Mouse (Mus musculus): ENCODE results near the gene Rbm20. TPM values are rescaled to one million over a fixed set of nuclear protein-coding genes. Genes with fewer than 3 reads are reported as not detected.
A peak's percentile ranks its signal among the peaks of the same experiment; 100 is the strongest.
"Not testable (repeated sequence)": the region's sequence is repeated elsewhere in the genome, so short reads cannot be mapped to it uniquely, and the experiment has no call there.

Gene Rbm20
- polyA plus RNA-seq, 1 experiment from 2014 or later = 52.0 TPM

GRCm38 (mm10) chr19:53800365-53800999 is 123.4 kb downstream of the Rbm20 start:
- no peak for ATAC-seq (ENCODE audit: insufficient number of reproducible peaks, insufficient read depth, low FRiP score, low read depth)
- H3K27ac ChIP-seq (replicated peaks in 1 of 2; ENCODE audit: control insufficient read depth in 1 of 2, insufficient read depth in 1 of 2, low read depth in 2 of 2, low read length in 2 of 2) = peak overlapping the region; percentile 90 to 96
- peak overlapping the region; percentile 8; the same call in 1 of the 2 replicates for H3K4me2 ChIP-seq (ENCODE audit: low read length)
- H3K4me3 ChIP-seq (ENCODE audit: control insufficient read depth in 1 of 2, insufficient read depth in 1 of 2, low read depth in 1 of 2, low read length in 2 of 2) = no peak overlapping the region
- no peaks in the 10 kb centered on the region for H3K27me3 ChIP-seq (ENCODE audit: control insufficient read depth, insufficient read depth, low read length)
- WGBS = 52% methylated on average over 15 of the region's 15 CpGs
- peaks cover 50 to 89% of the 10 kb centered on the region in 2 experiments for H3K4me1 ChIP-seq (ENCODE audit: control insufficient read depth in 2 of 2, insufficient read depth in 2 of 2, low read length in 2 of 2)
- H3K9ac ChIP-seq (ENCODE audit: low read length) = peak overlapping the region; percentile 61
- no peaks in the 10 kb centered on the region for H3K9me3 ChIP-seq (ENCODE audit: control insufficient read depth, low read length)
- H3K36me3 ChIP-seq (ENCODE audit: control insufficient read depth, insufficient read depth, low read length) = no peaks in the 10 kb centered on the region

GRCm38 (mm10) chr19:53801380-53801779 is 124.3 kb downstream of the Rbm20 start:
- peaks cover 53 to 89% of the 10 kb centered on the region in 2 experiments for H3K4me1 ChIP-seq (ENCODE audit: control insufficient read depth in 2 of 2, insufficient read depth in 2 of 2, low read length in 2 of 2)
- peak overlapping the region; percentile 90 to 96 for H3K27ac ChIP-seq (replicated peaks in 1 of 2; ENCODE audit: control insufficient read depth in 1 of 2, insufficient read depth in 1 of 2, low read depth in 2 of 2, low read length in 2 of 2)
- no peaks in the 10 kb centered on the region for H3K9me3 ChIP-seq (ENCODE audit: control insufficient read depth, low read length)
- no peaks in the 10 kb centered on the region for H3K27me3 ChIP-seq (ENCODE audit: control insufficient read depth, insufficient read depth, low read length)
- peak overlapping the region; percentile 48 for H3K4me2 ChIP-seq (ENCODE audit: low read length)
- H3K4me3 ChIP-seq (ENCODE audit: control insufficient read depth in 1 of 2, insufficient read depth in 1 of 2, low read depth in 1 of 2, low read length in 2 of 2) = no peak overlapping the region
- 41% methylated on average over 5 of the region's 5 CpGs for WGBS
- H3K9ac ChIP-seq (ENCODE audit: low read length) = peak overlapping the region; percentile 61
- no peak for ATAC-seq (ENCODE audit: insufficient number of reproducible peaks, insufficient read depth, low FRiP score, low read depth)
- no peaks in the 10 kb centered on the region for H3K36me3 ChIP-seq (ENCODE audit: control insufficient read depth, insufficient read depth, low read length)

- H3K4me2 ChIP-seq (ENCODE audit: low read length) = peak overlapping the region; percentile 48
- H3K9ac ChIP-seq (ENCODE audit: low read length) = peak overlapping the region; percentile 61
- peak; percentile 87 for ATAC-seq (ENCODE audit: insufficient number of reproducible peaks, insufficient read depth, low FRiP score, low read depth)
- 22% methylated on average over 11 of the region's 11 CpGs for WGBS
- peak overlapping the region; percentile 90 to 96 for H3K27ac ChIP-seq (replicated peaks in 1 of 2; ENCODE audit: control insufficient read depth in 1 of 2, insufficient read depth in 1 of 2, low read depth in 2 of 2, low read length in 2 of 2)
- peaks cover 55 to 88% of the 10 kb centered on the region in 2 experiments for H3K4me1 ChIP-seq (ENCODE audit: control insufficient read depth in 2 of 2, insufficient read depth in 2 of 2, low read length in 2 of 2)
- H3K9me3 ChIP-seq (ENCODE audit: control insufficient read depth, low read length) = no peaks in the 10 kb centered on the region
- no peaks in the 10 kb centered on the region for H3K27me3 ChIP-seq (ENCODE audit: control insufficient read depth, insufficient read depth, low read length)
- no peaks in the 10 kb centered on the region for H3K36me3 ChIP-seq (ENCODE audit: control insufficient read depth, insufficient read depth, low read length)
- no peak overlapping the region for H3K4me3 ChIP-seq (ENCODE audit: control insufficient read depth in 1 of 2, insufficient read depth in 1 of 2, low read depth in 1 of 2, low read length in 2 of 2)
Measured at GRCm38 (mm10) chr19:53801789-53802683, 124.9 kb downstream of the Rbm20 start.

GRCm38 (mm10) chr19:53803954-53804353 is 126.8 kb downstream of the Rbm20 start:
- 0 out of 2 replicates have a peak overlapping the region, but pooled peaks have one; percentile 19 for H3K9ac ChIP-seq (ENCODE audit: low read length)

GRCm38 (mm10) chr19:53805063-53805462 is 128.0 kb downstream of the Rbm20 start:
- Histone ChIP-seq H3K27ac (replicated peaks in 1 of 2; ENCODE audit: control insufficient read depth in 1 of 2, insufficient read depth in 1 of 2, low read depth in 2 of 2, low read length in 2 of 2) (0 out of 4 replicates have a peak overlapping the region, but pooled peaks of 1 of the 2 experiments have one; percentile 12), H3K9ac (ENCODE audit: low read length) (no peak overlapping the region), H3K4me2 (ENCODE audit: low read length) (no peak overlapping the region), H3K4me3 (ENCODE audit: control insufficient read depth in 1 of 2, insufficient read depth in 1 of 2, low read depth in 1 of 2, low read length in 2 of 2) (no peak overlapping the region), H3K27me3 (ENCODE audit: control insufficient read depth, insufficient read depth, low read length) (no peaks in the 10 kb centered on the region), H3K36me3 (ENCODE audit: control insufficient read depth, insufficient read depth, low read length) (no peaks in the 10 kb centered on the region), H3K9me3 (ENCODE audit: control insufficient read depth, low read length) (no peaks in the 10 kb centered on the region), H3K4me1 (ENCODE audit: control insufficient read depth in 2 of 2, insufficient read depth in 2 of 2, low read length in 2 of 2) (peaks cover 62 to 95% of the 10 kb centered on the region in 2 experiments)
- 47% methylated on average over 3 of the region's 3 CpGs for WGBS
- ATAC-seq (ENCODE audit: insufficient number of reproducible peaks, insufficient read depth, low FRiP score, low read depth) = no peak

More at GRCm38 (mm10) chr19:53803954-53804353, 126.8 kb downstream of the Rbm20 start:
- no peaks in the 10 kb centered on the region for H3K36me3 ChIP-seq (ENCODE audit: control insufficient read depth, insufficient read depth, low read length)
- peaks cover 55 to 94% of the 10 kb centered on the region in 2 experiments for H3K4me1 ChIP-seq (ENCODE audit: control insufficient read depth in 2 of 2, insufficient read depth in 2 of 2, low read length in 2 of 2)
- no peak for ATAC-seq (ENCODE audit: insufficient number of reproducible peaks, insufficient read depth, low FRiP score, low read depth)
- H3K27ac ChIP-seq (replicated peaks in 1 of 2; ENCODE audit: control insufficient read depth in 1 of 2, insufficient read depth in 1 of 2, low read depth in 2 of 2, low read length in 2 of 2) = peak overlapping the region; percentile 21 to 96
- no peaks in the 10 kb centered on the region for H3K9me3 ChIP-seq (ENCODE audit: control insufficient read depth, low read length)
- H3K4me3 ChIP-seq (ENCODE audit: control insufficient read depth in 1 of 2, insufficient read depth in 1 of 2, low read depth in 1 of 2, low read length in 2 of 2) = no peak overlapping the region
- H3K4me2 ChIP-seq (ENCODE audit: low read length) = no peak overlapping the region
- 8% methylated on average over 2 of the region's 2 CpGs for WGBS
- no peaks in the 10 kb centered on the region for H3K27me3 ChIP-seq (ENCODE audit: control insufficient read depth, insufficient read depth, low read length)

DNA sequence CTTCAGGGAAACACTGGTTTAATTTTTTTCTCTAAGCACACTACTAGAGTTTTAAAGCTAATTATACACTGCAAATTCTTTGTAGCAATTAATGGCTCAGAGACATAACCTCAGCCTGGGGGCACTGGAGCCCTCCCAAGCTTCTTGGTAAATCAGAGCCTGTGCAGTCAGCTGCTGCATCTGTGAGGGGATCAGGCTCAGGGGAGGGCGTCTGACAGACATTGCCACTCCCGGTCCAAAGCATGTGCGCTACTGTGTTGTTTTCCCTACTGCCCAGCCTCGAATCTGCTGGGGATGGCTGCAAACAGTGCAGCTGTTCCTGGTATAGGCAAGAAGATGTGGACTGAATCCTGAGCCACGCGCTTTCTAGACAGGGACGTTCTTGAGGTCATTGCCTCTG is 129.0 kb downstream of the Rbm20 start:
- Histone ChIP-seq H3K36me3 (ENCODE audit: control insufficient read depth, insufficient read depth, low read length) (no peaks in the 10 kb centered on the region), H3K27ac (replicated peaks in 1 of 2; ENCODE audit: control insufficient read depth in 1 of 2, insufficient read depth in 1 of 2, low read depth in 2 of 2, low read length in 2 of 2) (peak overlapping the region; percentile 33 to 37; a peak in 3 of 4 replicates), H3K9me3 (ENCODE audit: control insufficient read depth, low read length) (no peaks in the 10 kb centered on the region), H3K9ac (ENCODE audit: low read length) (peak overlapping the region; percentile 36; the same call in 1 of the 2 replicates), H3K4me3 (ENCODE audit: control insufficient read depth in 1 of 2, insufficient read depth in 1 of 2, low read depth in 1 of 2, low read length in 2 of 2) (no peak overlapping the region), H3K4me1 (ENCODE audit: control insufficient read depth in 2 of 2, insufficient read depth in 2 of 2, low read length in 2 of 2) (peaks cover 56 to 95% of the 10 kb centered on the region in 2 experiments), H3K4me2 (ENCODE audit: low read length) (no peak overlapping the region), H3K27me3 (ENCODE audit: control insufficient read depth, insufficient read depth, low read length) (no peaks in the 10 kb centered on the region)
- no peak for ATAC-seq (ENCODE audit: insufficient number of reproducible peaks, insufficient read depth, low FRiP score, low read depth)
- WGBS = 33% methylated on average over 7 of the region's 7 CpGs

- H3K9me3 ChIP-seq (ENCODE audit: control insufficient read depth, low read length); H3K27me3 ChIP-seq (ENCODE audit: control insufficient read depth, insufficient read depth, low read length); H3K4me2 ChIP-seq (ENCODE audit: low read length); H3K4me3 ChIP-seq (ENCODE audit: control insufficient read depth in 1 of 2, insufficient read depth in 1 of 2, low read depth in 1 of 2, low read length in 2 of 2); H3K36me3 ChIP-seq (ENCODE audit: control insufficient read depth, insufficient read depth, low read length); ATAC-seq (ENCODE audit: insufficient number of reproducible peaks, insufficient read depth, low FRiP score, low read depth): not testable (repeated sequence)
- peak overlapping the region; percentile 43 to 79 for H3K27ac ChIP-seq (replicated peaks in 1 of 2; ENCODE audit: control insufficient read depth in 1 of 2, insufficient read depth in 1 of 2, low read depth in 2 of 2, low read length in 2 of 2)
- peaks cover 52 to 90% of the 10 kb centered on the region in 2 experiments for H3K4me1 ChIP-seq (ENCODE audit: control insufficient read depth in 2 of 2, insufficient read depth in 2 of 2, low read length in 2 of 2)
- H3K9ac ChIP-seq (ENCODE audit: low read length) = peak overlapping the region; percentile 36; the same call in 1 of the 2 replicates
- 65% methylated on average over 6 of the region's 6 CpGs for WGBS
Measured at GRCm38 (mm10) chr19:53806526-53807275, 129.6 kb downstream of the Rbm20 start.

Measured in heart, embryonic 14.5 days (tissue).